Mouse (Mus musculus) spleen, embryonic (tissue): ENCODE measurements at regions not wholly inside any gene's neighbourhood (a gene's known extent, or its start where the extent isn't known, plus 50 kb on each side); places are given as distances from the start of the nearest gene placed in this dataset.

Experiments used
- CTCF ChIA-PET: fragments of 350-600 bp; sonication (Branson Sonifier 250); formaldehyde crosslinking; loops from one replicate; lab custom pipeline; 2022; lab: Charles Lee

GRCm38 (mm10) chr4:79530968-79531620 is 1302.8 kb upstream of the Tyrp1 start:
- CTCF ChIA-PET = no interaction called here

- CTCF ChIA-PET = no interaction called here
These were observed 1302.2 kb upstream of the Tyrp1 start for GRCm38 (mm10) chr4:79531769-79532168.

- CTCF ChIA-PET = interaction anchor here (0.6 kb wide), 1 partner anchor 336 kb away, joined by 8 read pairs; no protein-coding TSS in a partner anchor
These were observed 1301.4 kb upstream of the Tyrp1 start for GRCm38 (mm10) chr4:79532420-79533066.

- CTCF ChIA-PET = no interaction called here
These were observed 1288.5 kb upstream of the Tyrp1 start for GRCm38 (mm10) chr4:79545461-79545860.
